Mouse (Mus musculus): ENCODE results near the gene Rora. TPM values are rescaled to one million over a fixed set of nuclear protein-coding genes. Genes with fewer than 3 reads are reported as not detected.

Rora gene
- polyA plus RNA-seq, 1 experiment from 2014 or later, result 3.8 TPM

DNA sequence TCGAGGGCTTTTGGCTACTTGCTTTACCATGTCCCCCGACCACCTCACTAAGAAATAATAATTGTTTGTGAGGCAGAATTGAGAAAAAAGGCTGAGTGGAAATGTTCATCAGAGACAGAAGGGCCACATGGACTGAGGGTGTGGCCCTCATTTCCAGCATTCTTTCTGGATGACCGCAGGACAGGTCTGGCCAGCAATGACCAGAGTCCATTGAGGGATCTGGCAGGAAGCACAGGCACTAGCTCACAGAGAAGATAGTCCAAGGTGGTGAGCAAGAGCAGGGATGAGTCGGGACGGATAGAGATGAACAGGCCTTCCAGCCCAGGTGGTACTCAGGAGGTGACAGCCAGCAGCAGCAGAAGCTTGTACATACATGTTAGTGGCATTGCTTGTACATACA, 501.1 kb downstream of the Rora start:
- H3K4me3 ChIP-seq (ENCODE audit: low read depth, low read length), result no peak overlapping the region
- H3K27me3 ChIP-seq (ENCODE audit: control insufficient read depth, insufficient read depth, low read length), result no peaks in the 10 kb centered on the region
- DNase-seq (ENCODE audit: low spot score) (no peak), ATAC-seq (ENCODE audit: low FRiP score) (no peak)
- H3K9me3 ChIP-seq (ENCODE audit: control insufficient read depth, low read length), result no peaks in the 10 kb centered on the region
- H3K9ac ChIP-seq (ENCODE audit: low read depth, low read length), result no peak overlapping the region
- H3K4me1 ChIP-seq (replicated peaks; ENCODE audit: control insufficient read depth, insufficient read depth, low read length), result no peaks in the 10 kb centered on the region
- no peaks in the 10 kb centered on the region for H3K36me3 ChIP-seq (ENCODE audit: control insufficient read depth, insufficient read depth, low read length)
- no peak overlapping the region for H3K27ac ChIP-seq (ENCODE audit: low read depth, low read length)
- 91% methylated on average over 5 of the region's 5 CpGs for WGBS
- H3K4me2 ChIP-seq (replicated peaks; ENCODE audit: low read depth, low read length), result no peak overlapping the region

DNA sequence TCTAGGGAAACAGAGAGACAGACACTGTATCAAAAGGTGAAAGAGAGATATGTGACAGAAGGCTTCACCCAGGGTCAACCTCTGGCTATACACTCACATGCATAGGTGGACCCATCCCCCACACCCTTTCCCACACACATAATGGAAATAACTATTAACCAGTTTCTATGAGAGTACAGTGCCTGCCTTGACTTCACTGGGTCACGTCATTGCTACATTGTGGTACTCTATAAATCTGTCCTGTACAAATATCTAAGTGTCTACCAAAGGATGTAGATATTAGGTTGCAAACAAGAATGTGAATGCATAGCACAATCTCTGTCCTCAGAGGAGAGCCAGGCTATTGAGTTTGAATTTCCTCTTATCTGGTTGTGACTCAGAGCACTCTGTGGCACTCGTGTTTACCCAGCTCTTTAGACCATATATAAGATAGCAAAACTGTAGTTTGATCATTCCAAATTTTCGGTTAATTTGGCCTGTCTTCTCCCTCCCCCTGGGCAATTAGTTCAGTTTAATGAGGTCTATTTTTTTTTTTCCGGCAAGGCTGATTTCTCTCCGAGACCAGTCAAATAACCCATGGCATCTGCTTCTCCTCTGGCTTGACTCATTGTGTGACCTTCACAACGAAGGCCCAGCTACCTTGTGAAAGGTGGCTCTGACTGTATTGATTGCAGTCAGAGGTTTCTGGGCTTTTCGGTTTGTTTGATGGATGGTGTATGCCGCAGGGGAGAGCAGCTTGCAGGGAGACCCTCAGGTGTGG, 502.4 kb downstream of the Rora start:
- Histone ChIP-seq H3K9ac (ENCODE audit: low read depth, low read length) (no peak overlapping the region), H3K27me3 (ENCODE audit: control insufficient read depth, insufficient read depth, low read length) (no peaks in the 10 kb centered on the region), H3K27ac (ENCODE audit: low read depth, low read length) (no peak overlapping the region), H3K4me1 (replicated peaks; ENCODE audit: control insufficient read depth, insufficient read depth, low read length) (no peaks in the 10 kb centered on the region), H3K9me3 (ENCODE audit: control insufficient read depth, low read length) (no peaks in the 10 kb centered on the region), H3K4me2 (replicated peaks; ENCODE audit: low read depth, low read length) (no peak overlapping the region), H3K36me3 (ENCODE audit: control insufficient read depth, insufficient read depth, low read length) (no peaks in the 10 kb centered on the region), H3K4me3 (ENCODE audit: low read depth, low read length) (no peak overlapping the region)
- DNase-seq (ENCODE audit: low spot score) (no peak), ATAC-seq (ENCODE audit: low FRiP score) (no peak)
- WGBS, result 86% methylated on average over 8 of the region's 8 CpGs

DNA sequence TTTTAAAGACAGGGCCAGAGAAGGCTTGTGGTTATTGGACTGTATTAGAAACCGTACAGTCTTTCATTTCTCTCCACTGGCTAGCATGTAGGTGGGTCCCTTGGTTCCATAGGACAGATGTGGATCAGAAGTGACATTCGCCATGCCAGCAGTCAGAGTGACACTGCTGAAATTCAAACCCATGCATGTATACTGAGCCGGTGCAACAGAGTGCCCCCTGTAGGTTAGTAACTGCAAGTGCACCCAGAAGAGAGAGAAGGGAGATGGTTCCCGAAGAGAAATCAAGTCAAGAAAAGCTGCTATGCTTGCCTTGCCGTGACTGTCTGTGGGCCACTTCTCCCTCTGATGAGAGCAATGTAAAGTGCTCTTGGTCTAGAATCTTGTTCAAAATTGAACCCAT, 507.2 kb downstream of the Rora start:
- Histone ChIP-seq H3K36me3 (ENCODE audit: control insufficient read depth, insufficient read depth, low read length) (no peaks in the 10 kb centered on the region), H3K9ac (ENCODE audit: low read depth, low read length) (no peak overlapping the region), H3K4me2 (replicated peaks; ENCODE audit: low read depth, low read length) (no peak overlapping the region), H3K9me3 (ENCODE audit: control insufficient read depth, low read length) (no peaks in the 10 kb centered on the region), H3K4me3 (ENCODE audit: low read depth, low read length) (no peak overlapping the region), H3K4me1 (replicated peaks; ENCODE audit: control insufficient read depth, insufficient read depth, low read length) (no peaks in the 10 kb centered on the region), H3K27me3 (ENCODE audit: control insufficient read depth, insufficient read depth, low read length) (no peaks in the 10 kb centered on the region), H3K27ac (ENCODE audit: low read depth, low read length) (no peak overlapping the region)
- no peak for DNase-seq (ENCODE audit: low spot score)
- 83% methylated on average over 5 of the region's 5 CpGs for WGBS
- no peak for ATAC-seq (ENCODE audit: low FRiP score)

GRCm38 (mm10) chr9:69164653-69165052, 511.1 kb downstream of the Rora start:
- WGBS, result 71% methylated on average over 7 of the region's 7 CpGs
- Histone ChIP-seq H3K9me3 (ENCODE audit: control insufficient read depth, low read length) (no peaks in the 10 kb centered on the region), H3K27ac (ENCODE audit: low read depth, low read length) (no peak overlapping the region), H3K9ac (ENCODE audit: low read depth, low read length) (no peak overlapping the region), H3K4me1 (replicated peaks; ENCODE audit: control insufficient read depth, insufficient read depth, low read length) (no peaks in the 10 kb centered on the region), H3K4me2 (replicated peaks; ENCODE audit: low read depth, low read length) (no peak overlapping the region), H3K27me3 (ENCODE audit: control insufficient read depth, insufficient read depth, low read length) (no peaks in the 10 kb centered on the region), H3K36me3 (ENCODE audit: control insufficient read depth, insufficient read depth, low read length) (no peaks in the 10 kb centered on the region), H3K4me3 (ENCODE audit: low read depth, low read length) (no peak overlapping the region)
- no peak for ATAC-seq (ENCODE audit: low FRiP score)
- DNase-seq (ENCODE audit: low spot score), result no peak

GRCm38 (mm10) chr9:69165096-69165836, 511.7 kb downstream of the Rora start:
- H3K27ac ChIP-seq (ENCODE audit: low read depth, low read length), result no peak overlapping the region
- WGBS, result 87% methylated on average over 7 of the region's 7 CpGs
- ATAC-seq (ENCODE audit: low FRiP score), result no peak
- DNase-seq (ENCODE audit: low spot score), result no peak
- H3K9me3 ChIP-seq (ENCODE audit: control insufficient read depth, low read length), result no peaks in the 10 kb centered on the region
- H3K36me3 ChIP-seq (ENCODE audit: control insufficient read depth, insufficient read depth, low read length), result no peaks in the 10 kb centered on the region
- H3K27me3 ChIP-seq (ENCODE audit: control insufficient read depth, insufficient read depth, low read length), result no peaks in the 10 kb centered on the region
- H3K4me3 ChIP-seq (ENCODE audit: low read depth, low read length), result no peak overlapping the region
- H3K4me1 ChIP-seq (replicated peaks; ENCODE audit: control insufficient read depth, insufficient read depth, low read length), result no peaks in the 10 kb centered on the region
- no peak overlapping the region for H3K9ac ChIP-seq (ENCODE audit: low read depth, low read length)
- no peak overlapping the region for H3K4me2 ChIP-seq (replicated peaks; ENCODE audit: low read depth, low read length)

DNA sequence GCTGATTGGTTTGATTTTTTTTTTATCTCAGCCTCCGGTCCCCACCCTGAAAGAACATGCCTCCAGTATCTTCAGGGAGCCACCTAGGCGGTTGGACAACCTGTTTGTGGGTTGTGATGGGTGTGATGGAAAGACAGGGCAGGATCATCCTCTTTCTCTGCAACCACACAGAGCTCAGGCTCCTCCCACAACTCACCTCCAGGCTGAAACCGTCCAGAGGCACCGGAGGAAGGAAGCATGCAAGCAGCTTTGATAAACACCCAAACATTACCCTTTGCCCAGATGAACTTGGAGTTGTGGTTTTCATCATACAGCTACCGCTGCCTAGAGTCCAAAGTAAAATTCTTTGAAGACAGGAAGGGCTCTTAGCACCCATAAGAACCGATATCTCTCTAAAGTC, 520.5 kb downstream of the Rora start:
- Histone ChIP-seq H3K27me3 (ENCODE audit: control insufficient read depth, insufficient read depth, low read length) (no peaks in the 10 kb centered on the region), H3K4me3 (ENCODE audit: low read depth, low read length) (no peak overlapping the region), H3K9me3 (ENCODE audit: control insufficient read depth, low read length) (no peaks in the 10 kb centered on the region), H3K4me2 (replicated peaks; ENCODE audit: low read depth, low read length) (no peak overlapping the region), H3K27ac (ENCODE audit: low read depth, low read length) (no peak overlapping the region), H3K36me3 (ENCODE audit: control insufficient read depth, insufficient read depth, low read length) (no peaks in the 10 kb centered on the region), H3K4me1 (replicated peaks; ENCODE audit: control insufficient read depth, insufficient read depth, low read length) (no peaks in the 10 kb centered on the region), H3K9ac (ENCODE audit: low read depth, low read length) (no peak overlapping the region)
- 84% methylated on average over 6 of the region's 6 CpGs for WGBS
- DNase-seq (ENCODE audit: low spot score) (no peak), ATAC-seq (ENCODE audit: low FRiP score) (no peak)

DNA sequence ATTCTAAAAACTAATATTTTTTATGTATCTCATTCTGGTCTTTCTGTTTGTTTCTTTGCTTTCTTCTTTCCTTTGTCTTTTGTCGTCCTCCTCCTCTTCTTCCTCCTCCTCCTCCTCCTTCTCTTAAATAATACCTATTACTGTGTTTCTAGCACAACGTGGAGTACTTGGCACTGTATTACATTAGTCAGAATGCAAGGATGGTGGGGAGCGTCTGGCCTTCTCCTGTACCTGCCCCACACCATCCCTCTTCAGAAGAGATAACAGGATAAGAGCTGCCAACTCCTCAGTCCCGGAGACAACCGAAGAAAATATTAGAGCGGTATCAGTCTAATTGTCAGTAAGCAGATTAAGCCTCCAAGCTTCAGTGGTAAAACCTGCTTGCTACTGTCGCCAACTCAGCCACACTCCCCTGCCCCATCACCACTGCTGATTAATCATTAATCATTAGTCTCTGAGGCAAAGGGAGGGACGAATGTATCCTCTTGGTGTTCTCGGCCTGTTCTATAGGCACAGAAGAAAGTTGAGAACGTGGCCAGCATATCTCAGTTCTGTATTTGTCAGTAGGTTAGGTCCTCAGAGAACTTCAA, 521.0 kb downstream of the Rora start:
- H3K4me3 ChIP-seq (ENCODE audit: low read depth, low read length), result no peak overlapping the region
- H3K36me3 ChIP-seq (ENCODE audit: control insufficient read depth, insufficient read depth, low read length), result no peaks in the 10 kb centered on the region
- DNase-seq (ENCODE audit: low spot score), result no peak
- H3K27me3 ChIP-seq (ENCODE audit: control insufficient read depth, insufficient read depth, low read length), result no peaks in the 10 kb centered on the region
- 71% methylated on average over 10 of the region's 10 CpGs for WGBS
- H3K27ac ChIP-seq (ENCODE audit: low read depth, low read length), result no peak overlapping the region
- no peak overlapping the region for H3K4me2 ChIP-seq (replicated peaks; ENCODE audit: low read depth, low read length)
- no peak for ATAC-seq (ENCODE audit: low FRiP score)
- no peaks in the 10 kb centered on the region for H3K9me3 ChIP-seq (ENCODE audit: control insufficient read depth, low read length)
- no peaks in the 10 kb centered on the region for H3K4me1 ChIP-seq (replicated peaks; ENCODE audit: control insufficient read depth, insufficient read depth, low read length)
- no peak overlapping the region for H3K9ac ChIP-seq (ENCODE audit: low read depth, low read length)

DNA sequence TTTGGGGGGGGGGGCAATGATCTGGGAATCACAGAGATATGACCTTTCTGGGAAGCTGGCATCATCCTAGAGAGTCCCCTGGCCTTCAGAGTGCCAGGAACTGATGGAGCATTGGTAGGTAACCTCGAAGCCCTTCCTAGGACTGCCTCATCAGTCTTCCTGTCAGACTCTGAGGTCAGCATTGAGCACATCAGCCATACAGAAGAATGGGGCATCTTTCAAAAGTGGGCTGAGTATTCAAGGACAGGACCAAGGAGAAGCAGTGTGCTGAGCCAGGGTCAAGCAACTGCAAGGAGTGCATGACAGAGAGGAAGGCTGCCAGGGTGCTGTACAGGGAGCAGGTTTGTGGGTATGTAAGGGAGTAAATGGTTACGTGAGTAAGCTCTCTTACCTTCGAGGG, 523.4 kb downstream of the Rora start:
- DNase-seq (ENCODE audit: low spot score) (no peak), ATAC-seq (ENCODE audit: low FRiP score) (no peak)
- Histone ChIP-seq H3K4me2 (replicated peaks; ENCODE audit: low read depth, low read length) (no peak overlapping the region), H3K9ac (ENCODE audit: low read depth, low read length) (no peak overlapping the region), H3K9me3 (ENCODE audit: control insufficient read depth, low read length) (no peaks in the 10 kb centered on the region), H3K36me3 (ENCODE audit: control insufficient read depth, insufficient read depth, low read length) (no peaks in the 10 kb centered on the region), H3K27me3 (ENCODE audit: control insufficient read depth, insufficient read depth, low read length) (no peaks in the 10 kb centered on the region), H3K27ac (ENCODE audit: low read depth, low read length) (no peak overlapping the region), H3K4me3 (ENCODE audit: low read depth, low read length) (no peak overlapping the region), H3K4me1 (replicated peaks; ENCODE audit: control insufficient read depth, insufficient read depth, low read length) (no peaks in the 10 kb centered on the region)
- 83% methylated on average over 3 of the region's 3 CpGs for WGBS

DNA sequence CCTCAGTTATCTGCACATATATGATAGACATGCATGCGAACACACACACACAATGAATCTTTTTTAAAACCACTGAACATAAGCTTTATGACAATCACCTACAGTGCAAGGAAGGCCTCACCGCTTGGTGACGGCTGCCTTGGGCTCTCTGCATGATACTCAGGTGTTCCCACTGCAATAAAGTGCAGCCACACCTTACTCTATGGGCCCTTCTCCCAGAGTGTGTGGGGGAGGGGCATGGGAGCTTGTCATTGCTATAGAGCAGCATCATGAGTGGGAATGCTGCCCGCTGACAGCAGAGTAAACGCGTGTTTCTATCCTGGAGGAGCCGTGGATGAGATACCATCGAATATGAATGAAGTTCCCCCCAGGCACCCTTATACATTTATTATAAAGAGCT, 525.6 kb downstream of the Rora start:
- 94% methylated on average over 8 of the region's 8 CpGs for WGBS
- Histone ChIP-seq H3K9me3 (ENCODE audit: control insufficient read depth, low read length) (no peaks in the 10 kb centered on the region), H3K9ac (ENCODE audit: low read depth, low read length) (no peak overlapping the region), H3K4me1 (replicated peaks; ENCODE audit: control insufficient read depth, insufficient read depth, low read length) (no peaks in the 10 kb centered on the region), H3K27ac (ENCODE audit: low read depth, low read length) (no peak overlapping the region), H3K27me3 (ENCODE audit: control insufficient read depth, insufficient read depth, low read length) (no peaks in the 10 kb centered on the region), H3K36me3 (ENCODE audit: control insufficient read depth, insufficient read depth, low read length) (no peaks in the 10 kb centered on the region), H3K4me2 (replicated peaks; ENCODE audit: low read depth, low read length) (no peak overlapping the region), H3K4me3 (ENCODE audit: low read depth, low read length) (no peak overlapping the region)
- DNase-seq (ENCODE audit: low spot score), result no peak
- no peak for ATAC-seq (ENCODE audit: low FRiP score)
